8 mouse cellular contexts compared by ENCODE assay signal in genomic region chr10:13964501-13965281, GRCm38 (mm10). TPM values are rescaled to one million over a fixed set of nuclear protein-coding genes. Genes with fewer than 3 reads are reported as not detected.
DNase-seq lines count a peak whose midpoint lies in the region; ATAC-seq lines count a peak whose summit lies in the region.

No protein-coding gene starts in this region.

- H3K9ac ChIP-seq in limb, embryonic 11.5 days (ENCODE audit: low read length), result peak overlapping the region; percentile 45
- H3K9ac ChIP-seq in midbrain, embryonic 12.5 days (replicated peaks), result peak overlapping the region; percentile 75

- ATAC-seq in limb, embryonic 11.5 days (ENCODE audit: insufficient number of reproducible peaks, low FRiP score, low TSS enrichment, low read depth), result peak; percentile 5; the same call in 1 of the 2 replicates
- peak; percentile 10 for ATAC-seq in midbrain, embryonic 12.5 days (ENCODE audit: low FRiP score, low read depth)

- peak; percentile 87 to 88 for DNase-seq in adrenal gland, adult 18-20 months (ENCODE audit: low spot score in 2 of 2)
- peak; percentile 73 for DNase-seq in embryo, embryonic 11 days
- peak; percentile 100 for DNase-seq in heart, adult 11 months
- peak; percentile 94 for DNase-seq in kidney, adult 11 months
- DNase-seq in limb, embryonic 11.5 days (ENCODE audit: low spot score), result peak; percentile 60
- DNase-seq in right cerebral cortex, postnatal 4 days, result peak; percentile 69
- DNase-seq in yolk sac, embryonic 10.5 days (ENCODE audit: low spot score), result peak; percentile 77

- no peak overlapping the region for H3K27ac ChIP-seq in limb, embryonic 11.5 days (replicated peaks; ENCODE audit: low read depth, low read length)
- peak overlapping the region; percentile 93 for H3K27ac ChIP-seq in midbrain, embryonic 12.5 days (replicated peaks)

- H3K36me3 ChIP-seq in limb, embryonic 11.5 days (ENCODE audit: control insufficient read depth, insufficient read depth, low read length), result no peaks in the 10 kb centered on the region
- H3K36me3 ChIP-seq in midbrain, embryonic 12.5 days, result no peaks in the 10 kb centered on the region

- under 1% methylated on average over 57 of the region's 65 CpGs for WGBS in limb, embryonic 11.5 days
- WGBS in midbrain, embryonic 12.5 days, result under 1% methylated on average over 61 of the region's 65 CpGs

- peaks cover 14% of the 10 kb centered on the region for H3K27me3 ChIP-seq in limb, embryonic 11.5 days (ENCODE audit: control insufficient read depth, insufficient read depth, low read length)
- H3K27me3 ChIP-seq in midbrain, embryonic 12.5 days, result peaks cover 15% of the 10 kb centered on the region

- H3K4me3 ChIP-seq in limb, embryonic 11.5 days (ENCODE audit: low read depth, low read length), result peak overlapping the region; percentile 56
- peak overlapping the region; percentile 71 for H3K4me3 ChIP-seq in midbrain, embryonic 12.5 days

- H3K9me3 ChIP-seq in limb, embryonic 11.5 days (ENCODE audit: control insufficient read depth, low read length), result no peaks in the 10 kb centered on the region
- no peaks in the 10 kb centered on the region for H3K9me3 ChIP-seq in midbrain, embryonic 12.5 days

- H3K4me2 ChIP-seq in limb, embryonic 11.5 days (ENCODE audit: low read depth, severe bottlenecking), result peak overlapping the region; percentile 99
- H3K4me2 ChIP-seq in midbrain, embryonic 12.5 days (replicated peaks), result peak overlapping the region; percentile 98

- H3K4me1 ChIP-seq in limb, embryonic 11.5 days (ENCODE audit: control insufficient read depth, insufficient read depth, low read length), result peaks cover 2% of the 10 kb centered on the region; the same call in 1 of the 2 replicates
- peaks cover 6% of the 10 kb centered on the region for H3K4me1 ChIP-seq in midbrain, embryonic 12.5 days

RNA-seq across cellular contexts. Expression of gene Hivep2, which starts 1.2 kb away (rescaled TPM):
- 10 to 100 TPM; 24.1 to 35.6 TPM for total RNA-seq in adrenal gland, adult 18-20 months (2021)
- polyA plus RNA-seq in limb, embryonic 11.5 days (2014; fragmentation: Nextera tagmentation; extraction: Ambion mirVana), result 1.5 and 1.7 TPM in 2 replicates
- polyA plus RNA-seq in midbrain, embryonic 12.5 days (2016; fragmentation: Nextera tagmentation; extraction: Ambion mirVana), result 5.9 and 6.5 TPM in 2 replicates
